20 mouse cellular contexts compared by ENCODE assay signal in the genomic region with DNA sequence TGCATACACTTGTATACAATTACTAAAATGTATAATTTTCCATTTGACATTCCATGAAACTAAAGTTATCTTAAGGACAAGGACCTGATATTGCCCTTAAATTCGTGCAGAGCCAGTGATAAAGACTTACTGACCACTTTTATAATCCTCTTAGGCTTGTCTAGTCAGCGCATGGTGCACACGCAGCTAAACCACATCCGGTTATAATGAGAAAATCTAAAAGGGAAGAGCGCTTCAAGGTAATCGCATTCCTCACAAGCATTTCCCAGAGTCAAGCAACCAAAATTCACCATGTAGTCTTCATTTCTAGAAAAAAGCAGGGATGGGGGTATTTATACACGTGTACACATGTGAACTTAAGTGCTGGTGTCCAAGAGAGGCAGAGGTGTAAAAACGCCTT.
"Had no signal": no experiment of that assay in that cellular context is flagged by ENCODE, and none has a peak within 500 bp of the region (broad histone marks: within the 10 kb centered on the region; RNA-seq: fewer than 3 reads in every experiment).

No protein-coding gene starts in this region.

- H3K4me3 ChIP-seq: kidney, embryonic 15.5 days; limb, embryonic 10.5 days; limb, embryonic 13.5 days; liver, embryonic 12.5 days; liver, embryonic 15.5 days; neural tube, embryonic 12.5 days; neural tube, embryonic 15.5 days; stomach, embryonic 15.5 days had no signal

- H3K27ac ChIP-seq: kidney, embryonic 15.5 days; limb, embryonic 10.5 days; limb, embryonic 13.5 days; liver, embryonic 12.5 days; liver, embryonic 15.5 days; neural tube, embryonic 12.5 days; neural tube, embryonic 15.5 days; stomach, embryonic 15.5 days had no signal

- DNase-seq: kidney, adult 8-10 months; kidney, postnatal 10 days; kidney, postnatal 36 days; liver; lung, adult 2 months; lung, postnatal 14 days; lung, postnatal 4 days; midbrain, embryonic 14.5 days; right cerebral cortex, postnatal 4 days; spleen, adult 18-20 months; thymus, postnatal 25 days had no signal

- ATAC-seq: intestine, postnatal 0 days; liver, embryonic 12.5 days had no signal
